Mouse (Mus musculus): ENCODE measurements around the gene Tecr. TPM values are rescaled to one million over a fixed set of nuclear protein-coding genes. Genes with fewer than 3 reads are reported as not detected.

Gene Tecr
- total and polyA plus RNA-seq, 3 experiments, result 409 to 1,272 (median 723) TPM

- peak; percentile 10 for DNase-seq
Observed at GRCm38 (mm10) chr8:83582226-83582625, 25.5 kb downstream of the Tecr start.

DNA sequence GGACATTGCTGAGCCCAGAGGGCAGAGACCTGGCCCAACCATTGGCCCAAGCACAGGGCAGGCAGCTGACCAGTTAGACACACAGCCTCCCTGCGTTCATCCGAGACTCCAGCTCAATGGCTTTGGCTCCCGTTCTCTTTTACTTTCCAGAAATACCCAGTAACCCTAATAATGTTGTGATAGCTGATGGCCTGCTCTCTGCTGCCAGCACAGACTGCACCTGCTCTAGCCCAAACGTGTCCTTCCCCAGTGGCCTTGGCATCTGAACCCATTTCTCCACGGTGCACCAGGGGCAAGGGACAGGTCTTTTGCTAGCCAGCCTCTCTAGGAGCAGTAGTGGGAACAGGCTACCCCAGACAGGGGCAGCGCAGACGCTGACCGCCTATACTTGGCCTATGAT lies 26.9 kb downstream of the Tecr start:
- DNase-seq, result peak; percentile 15

DNA sequence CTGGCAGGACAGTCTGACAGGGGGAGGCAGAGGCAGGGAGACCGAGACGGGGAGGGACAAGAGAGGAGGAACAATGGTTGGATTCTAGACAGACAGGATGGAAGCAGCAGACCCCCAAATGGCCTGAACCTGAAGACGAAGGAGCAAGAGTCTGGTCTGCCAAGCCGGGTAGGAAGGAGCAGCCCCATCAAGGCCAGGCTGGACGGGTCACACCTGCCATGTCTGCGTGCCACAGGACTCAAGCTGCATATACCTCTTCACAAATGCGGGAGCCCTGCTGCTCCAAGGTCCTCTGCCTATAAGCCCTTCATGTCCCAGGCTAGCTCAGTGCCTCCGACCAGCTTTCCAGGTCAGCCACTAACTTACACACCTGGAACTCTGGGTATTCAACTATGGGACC lies 28.1 kb downstream of the Tecr start:
- no peak for DNase-seq

DNA sequence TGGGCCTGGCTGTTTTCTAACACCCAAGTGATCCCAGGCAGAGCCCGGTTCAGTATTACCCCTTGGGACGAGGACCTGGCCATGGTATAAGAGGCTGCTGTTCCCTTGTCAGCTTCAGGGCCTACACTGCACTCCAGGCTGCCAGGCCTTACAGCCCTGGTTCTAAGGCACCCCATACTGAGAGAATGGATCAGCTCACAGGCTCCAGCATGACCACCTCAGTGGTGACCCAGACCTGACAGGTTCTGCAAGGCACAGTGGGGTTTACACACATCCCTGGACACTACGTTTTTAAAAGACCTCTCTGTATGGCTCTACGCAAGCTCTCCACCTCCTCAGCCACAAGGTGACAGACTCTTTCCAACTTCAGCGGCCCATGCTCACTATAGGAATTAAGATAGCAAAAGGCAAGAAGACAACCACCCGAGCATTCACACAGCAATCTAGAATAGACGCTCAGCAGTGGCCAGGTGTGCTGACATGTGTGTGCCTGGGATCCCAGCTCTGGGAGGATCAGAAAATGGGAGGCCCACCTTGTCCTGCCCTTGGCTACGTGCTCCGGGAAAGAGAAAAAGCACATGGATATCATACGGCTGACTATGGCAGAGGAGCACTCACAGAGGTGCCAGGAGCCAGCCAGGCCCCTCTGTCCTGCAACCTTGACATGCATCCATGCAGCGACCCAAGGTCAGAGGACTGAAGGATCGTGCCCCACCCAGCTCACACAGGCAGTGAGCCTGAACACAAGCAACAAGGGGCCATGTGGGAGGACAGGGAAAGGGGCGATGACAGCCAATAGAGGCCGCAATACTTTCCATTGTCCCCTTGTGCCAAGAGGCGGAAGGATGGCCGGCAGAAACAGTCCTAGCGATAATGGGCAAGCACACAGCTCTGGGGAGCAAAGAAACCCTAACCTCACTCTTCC lies 29.4 kb downstream of the Tecr start:
- DNase-seq, result peak; percentile 62

- peak; percentile 92 for DNase-seq
Observed at GRCm38 (mm10) chr8:83577384-83577791, 30.4 kb downstream of the Tecr start.

DNA sequence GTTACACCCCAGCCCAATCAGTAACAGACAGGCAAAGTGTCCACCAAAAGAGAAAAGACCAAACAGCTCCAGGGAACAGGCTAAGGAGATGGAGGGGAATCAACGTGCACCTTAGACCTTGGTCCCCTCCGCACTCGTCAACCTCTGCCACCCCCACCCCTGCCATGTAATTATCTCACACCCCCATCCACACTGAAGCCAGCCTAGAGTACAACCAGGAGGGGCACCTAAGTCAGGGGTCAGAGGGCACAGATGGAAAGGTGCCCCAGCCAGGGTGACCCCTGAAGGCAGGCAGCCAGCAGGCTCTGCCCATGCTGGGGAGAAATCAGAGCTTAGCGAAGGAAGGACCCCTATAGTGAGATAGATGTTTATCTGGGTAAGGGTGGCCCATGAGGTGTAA lies 30.9 kb downstream of the Tecr start:
- DNase-seq, result no peak

DNA sequence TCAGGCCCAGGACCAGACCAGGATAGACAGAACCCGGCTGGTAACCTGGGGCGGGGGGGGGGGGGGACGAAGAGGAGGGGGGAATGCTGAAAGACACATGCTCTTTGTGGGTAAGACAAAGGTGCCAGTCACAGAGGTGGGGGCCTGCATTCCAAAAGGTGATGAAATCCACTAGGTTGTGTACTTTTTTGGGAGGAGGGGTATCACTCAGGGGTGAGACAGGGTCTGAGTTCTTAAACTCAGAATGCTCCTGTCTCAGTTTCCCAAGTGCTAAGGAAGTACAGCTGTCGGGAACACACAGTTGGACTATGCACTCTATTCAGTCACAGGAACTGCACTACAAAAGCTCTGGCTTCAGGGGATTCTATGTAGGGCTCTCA lies 31.3 kb downstream of the Tecr start:
- DNase-seq, result no peak

- peak; percentile 28 for DNase-seq
Observed at GRCm38 (mm10) chr8:83575561-83576515, 31.9 kb downstream of the Tecr start.

DNA sequence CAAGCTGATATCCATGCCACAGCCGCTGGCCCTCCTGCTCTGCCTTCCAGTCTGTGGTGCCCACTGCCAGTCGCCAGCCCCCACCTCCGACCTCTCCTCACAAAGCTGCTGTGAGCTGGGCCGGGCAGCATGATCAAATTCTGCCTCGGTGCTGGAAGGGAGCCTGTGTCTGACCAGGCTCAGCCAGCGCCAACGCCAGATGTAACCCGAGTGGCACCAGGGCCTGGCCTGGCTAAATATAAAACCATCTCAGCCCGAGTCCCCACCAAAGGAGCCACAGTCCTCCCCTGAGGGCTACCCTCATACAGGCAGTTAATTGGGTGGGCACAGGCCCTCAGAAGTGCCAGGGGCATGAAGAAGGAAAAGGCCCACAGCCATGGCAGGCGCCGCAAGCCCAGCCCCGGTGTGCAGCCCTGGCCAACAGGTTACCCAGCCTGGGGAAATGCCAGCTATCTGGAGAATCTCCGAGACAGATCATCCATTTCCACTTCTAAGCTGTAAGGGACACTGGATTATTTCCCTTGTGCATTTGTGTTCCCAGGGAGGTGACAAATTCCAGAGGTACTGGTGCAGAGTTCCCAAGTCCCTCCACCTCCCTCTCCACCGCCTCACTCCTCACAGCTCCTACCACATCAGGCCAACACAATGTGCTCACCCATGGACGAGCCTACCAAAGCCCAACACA lies 33.0 kb downstream of the Tecr start:
- peak; percentile 25 for DNase-seq

DNA sequence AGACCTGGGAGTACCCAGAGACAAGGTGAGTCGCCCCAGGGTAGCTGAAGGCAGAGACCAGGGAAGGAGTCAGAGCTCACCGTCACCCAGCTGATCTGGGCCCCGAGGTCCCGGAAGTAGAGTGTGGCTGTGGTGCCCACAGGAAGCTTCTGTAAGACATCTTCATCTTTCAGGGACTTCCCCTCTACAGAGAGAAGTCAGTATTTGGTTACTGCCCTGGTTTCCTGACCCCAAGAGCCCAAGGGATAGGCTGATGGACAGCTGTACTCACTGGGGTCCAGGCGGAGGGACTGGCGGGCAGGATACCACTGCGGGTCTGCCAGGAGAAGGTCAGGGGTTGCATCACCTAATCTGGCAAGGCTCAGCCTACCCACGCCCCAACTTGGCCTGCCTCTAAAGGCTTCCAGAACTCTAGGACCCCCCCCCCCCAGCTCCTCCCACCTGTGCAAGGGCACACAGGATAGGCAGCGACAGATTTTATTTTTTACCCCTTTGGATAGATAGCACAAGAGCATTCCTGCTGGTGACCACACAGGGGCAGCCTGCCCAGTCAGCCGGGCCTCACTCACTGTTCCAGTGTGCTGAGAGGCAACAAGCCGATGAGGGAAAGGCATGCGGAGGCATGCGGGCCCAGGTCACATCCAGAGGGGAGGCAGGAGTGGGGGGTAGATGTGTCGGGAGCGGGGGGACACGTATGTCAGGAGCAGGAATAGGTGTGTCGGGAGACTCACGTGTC lies 34.5 kb downstream of the Tecr start:
- DNase-seq, result peak; percentile 17

- DNase-seq, result peak; percentile 4
Observed at GRCm38 (mm10) chr8:83572246-83572812, 35.4 kb downstream of the Tecr start.

DNA sequence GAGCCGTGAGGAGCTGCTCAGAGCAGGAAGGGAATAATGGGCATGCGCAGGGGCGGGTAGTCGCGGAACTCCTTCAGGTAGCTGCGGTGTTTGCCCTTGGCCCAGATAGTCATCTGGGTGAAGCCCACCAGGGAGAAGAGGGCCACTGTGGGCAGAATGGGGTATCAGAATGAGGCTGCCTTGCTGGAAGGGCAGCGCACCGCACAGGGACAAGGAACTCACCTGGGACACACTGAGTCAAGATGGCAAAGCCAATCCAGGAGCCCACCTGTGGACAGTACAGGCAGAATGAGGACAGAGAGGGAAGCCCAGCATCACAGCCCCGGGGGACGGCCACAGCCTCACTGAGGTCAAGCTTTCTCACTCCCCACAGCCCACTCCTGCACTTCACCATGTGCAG lies 36.0 kb downstream of the Tecr start:
- DNase-seq, result peak; percentile 1

DNA sequence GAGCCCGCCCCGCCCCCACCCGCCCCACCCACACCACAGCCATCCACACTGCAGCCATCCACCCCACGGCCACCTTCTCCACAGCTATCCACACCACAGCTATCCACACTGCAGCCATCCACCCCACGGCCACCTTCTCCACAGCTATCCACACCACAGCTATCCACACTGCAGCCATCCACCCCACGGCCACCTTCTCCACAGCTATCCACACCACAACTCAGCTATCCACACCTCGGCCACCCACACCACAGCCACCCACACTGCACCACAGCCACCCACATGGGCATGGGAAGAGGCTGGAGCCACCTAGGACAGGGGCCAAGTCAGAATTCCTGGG lies 36.8 kb downstream of the Tecr start:
- peak; percentile 4 for DNase-seq

DNA sequence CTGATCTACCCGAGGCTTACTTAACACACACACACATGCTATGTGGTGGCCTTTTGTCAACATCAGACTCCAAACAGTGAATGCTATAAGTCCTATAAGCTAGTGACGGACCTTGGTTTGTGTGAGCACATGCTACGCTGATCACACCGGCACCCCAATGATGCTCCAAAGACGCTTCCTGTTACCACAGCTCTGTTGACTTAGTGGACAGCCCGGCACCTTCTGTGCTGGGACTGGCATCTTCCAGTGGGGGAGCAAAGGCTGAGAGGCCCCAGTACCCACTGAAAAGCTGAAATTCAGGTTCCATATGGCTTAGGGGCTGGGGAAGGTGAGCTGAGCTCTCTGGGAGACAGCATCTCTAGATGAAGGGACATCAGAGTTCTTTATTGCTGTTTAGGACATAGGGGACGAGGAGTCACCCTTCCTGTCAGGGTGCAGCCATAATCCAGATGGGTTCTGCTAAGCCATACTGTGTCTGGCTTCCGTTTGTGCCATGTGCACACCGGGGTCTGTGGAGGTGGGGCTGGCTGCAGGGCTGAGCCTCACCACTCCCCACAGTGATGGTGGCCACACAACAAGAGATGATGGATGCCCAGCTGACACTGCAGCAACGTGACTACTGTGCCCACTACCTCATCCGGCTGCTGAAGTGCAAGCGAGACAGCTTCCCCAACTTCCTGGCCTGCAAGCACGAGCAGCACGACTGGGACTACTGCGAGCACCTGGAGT lies 37.3 kb downstream of the Tecr start:
- peak; percentile 1 for DNase-seq

DNA sequence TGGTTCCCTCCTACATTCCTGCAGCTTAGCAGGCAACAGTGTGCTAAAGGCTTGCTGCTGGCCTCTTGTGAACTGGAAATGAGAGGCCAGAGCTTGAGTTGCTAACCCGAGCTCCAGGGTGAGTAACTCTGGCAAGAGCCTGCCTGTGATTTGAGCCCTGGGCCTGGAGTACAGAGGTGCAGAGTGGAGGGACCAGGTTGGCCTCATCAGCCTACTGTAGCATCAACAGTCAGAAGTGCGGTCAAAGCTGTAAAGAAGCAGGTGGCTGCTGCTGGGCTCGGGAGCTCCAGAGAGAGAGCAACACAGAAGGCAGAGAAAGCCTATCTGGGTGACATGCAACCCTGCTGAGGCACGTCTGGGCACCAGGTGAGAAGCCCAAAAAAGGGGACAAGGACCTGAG lies 38.6 kb downstream of the Tecr start:
- DNase-seq, result peak; percentile 1

- peak; percentile 1 for DNase-seq
Observed at GRCm38 (mm10) chr8:83568755-83569154, 39.0 kb downstream of the Tecr start.

DNA sequence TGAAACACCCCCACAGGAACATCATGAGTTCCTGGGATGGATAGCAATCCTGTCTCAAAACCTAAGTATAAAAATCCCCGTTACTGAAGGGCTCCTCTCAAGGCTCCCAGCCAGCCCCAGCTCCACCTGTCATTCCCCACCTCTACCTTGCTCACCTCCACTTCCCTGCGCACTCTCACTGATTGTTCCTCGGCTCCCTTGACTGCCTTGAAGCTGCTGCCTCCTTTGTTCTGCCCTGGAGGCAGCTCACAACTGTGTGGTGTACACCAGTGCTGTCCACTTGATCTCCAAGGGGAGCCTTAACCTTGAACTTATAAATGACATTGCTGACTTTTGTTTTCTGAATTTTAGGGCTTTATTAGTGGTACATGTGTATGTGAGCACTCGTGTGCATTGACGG lies 39.6 kb downstream of the Tecr start:
- no peak for DNase-seq

DNA sequence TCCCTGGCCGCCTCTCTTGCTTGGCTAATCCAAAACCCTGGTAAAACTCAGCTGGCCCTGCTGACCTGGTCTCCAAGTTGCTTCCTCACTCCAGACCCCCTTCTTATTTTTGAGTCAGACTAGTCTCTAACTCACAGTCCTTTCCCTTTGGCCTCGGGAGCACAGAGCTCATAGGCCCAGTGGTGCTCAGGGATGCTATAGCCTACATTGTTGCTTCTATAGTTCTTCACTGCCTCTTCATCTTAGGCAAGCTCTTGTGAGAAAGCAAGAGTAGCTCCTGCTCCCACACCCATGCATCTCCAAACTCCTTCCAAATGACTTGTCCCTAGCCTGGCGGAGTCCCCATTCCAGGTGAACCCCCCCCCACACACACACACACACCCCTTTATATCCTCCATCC lies 40.1 kb downstream of the Tecr start:
- DNase-seq, result peak; percentile 2

GRCm38 (mm10) chr8:83566469-83567395 lies 41.0 kb downstream of the Tecr start, which contains the start of gene Ndufb7:
Gene Ndufb7 (plus strand): TSS chr8:83566671.
- DNase-seq, result peak; percentile 96
